Mouse (Mus musculus): Measurements from ENCODE around the gene Slc26a10. TPM values are rescaled to one million over a fixed set of nuclear protein-coding genes. Genes with fewer than 3 reads are reported as not detected.

Gene Slc26a10
- polyA plus RNA-seq, 2 experiments = 1.3 to 1.7 TPM

- DNase-seq (ENCODE audit: low read depth in 3 of 3, low spot score in 3 of 3) (no peak), ATAC-seq (ENCODE audit: insufficient read depth) (no peak)
- H3K4me2 ChIP-seq (ENCODE audit: low read depth) = no peak overlapping the region
- H3K27ac ChIP-seq = peak overlapping the region; percentile 13; the same call in 1 of the 2 replicates
- no peak overlapping the region for H3K9ac ChIP-seq (replicated peaks)
- H3K9me3 ChIP-seq (ENCODE audit: control insufficient read depth, low read length) = no peaks in the 10 kb centered on the region
- TF ChIP-seq CTCF (IDR thresholded peaks at IDR 0.05; ENCODE audit: low read depth) (no peak), EP300 (IDR thresholded peaks at IDR 0.05; ENCODE audit: low read depth) (no peak)
- peaks cover 18 to 39% of the 10 kb centered on the region in 2 experiments for H3K4me1 ChIP-seq (replicated peaks; ENCODE audit: control insufficient read depth in 2 of 2, insufficient read depth in 2 of 2, low read length in 1 of 2)
- WGBS (ENCODE audit: insufficient replicate concordance) = 63% methylated on average over 18 of the region's 18 CpGs
- no peaks in the 10 kb centered on the region for H3K27me3 ChIP-seq (ENCODE audit: control insufficient read depth, insufficient read depth, low read length)
- H3K4me3 ChIP-seq (ENCODE audit: insufficient read depth in 1 of 2, low read depth in 2 of 2, low read length in 2 of 2) = no peak overlapping the region
- H3K36me3 ChIP-seq (replicated peaks; ENCODE audit: control insufficient read depth, insufficient read depth, low read depth) = no peaks in the 10 kb centered on the region
These were observed 41.9 kb downstream of the Slc26a10 start for GRCm38 (mm10) chr10:127138328-127139141.

- Histone ChIP-seq H3K27ac (no peak overlapping the region; the same call in 1 of the 2 replicates), H3K4me3 (ENCODE audit: insufficient read depth in 1 of 2, low read depth in 2 of 2, low read length in 2 of 2) (no peak overlapping the region), H3K4me2 (ENCODE audit: low read depth) (no peak overlapping the region), H3K9ac (replicated peaks) (no peak overlapping the region), H3K4me1 (replicated peaks; ENCODE audit: control insufficient read depth in 2 of 2, insufficient read depth in 2 of 2, low read length in 1 of 2) (peaks cover 18 to 39% of the 10 kb centered on the region in 2 experiments), H3K27me3 (ENCODE audit: control insufficient read depth, insufficient read depth, low read length) (no peaks in the 10 kb centered on the region), H3K9me3 (ENCODE audit: control insufficient read depth, low read length) (no peaks in the 10 kb centered on the region), H3K36me3 (replicated peaks; ENCODE audit: control insufficient read depth, insufficient read depth, low read depth) (no peaks in the 10 kb centered on the region)
- no peak for ATAC-seq (ENCODE audit: insufficient read depth)
- no peak for TF ChIP-seq CTCF (IDR thresholded peaks at IDR 0.05; ENCODE audit: low read depth)
- no peak for TF ChIP-seq EP300 (IDR thresholded peaks at IDR 0.05; ENCODE audit: low read depth)
- DNase-seq (ENCODE audit: low read depth in 3 of 3, low spot score in 3 of 3) = no peak
- 61% methylated on average over 3 of the region's 3 CpGs for WGBS (ENCODE audit: insufficient replicate concordance)
These were observed 42.5 kb downstream of the Slc26a10 start for GRCm38 (mm10) chr10:127137896-127138295.

- H3K4me3 ChIP-seq (ENCODE audit: insufficient read depth in 1 of 2, low read depth in 2 of 2, low read length in 2 of 2) = no peak overlapping the region
- no peaks in the 10 kb centered on the region for H3K36me3 ChIP-seq (replicated peaks; ENCODE audit: control insufficient read depth, insufficient read depth, low read depth)
- DNase-seq (ENCODE audit: low read depth in 3 of 3, low spot score in 3 of 3) (no peak), ATAC-seq (ENCODE audit: insufficient read depth) (no peak)
- H3K4me1 ChIP-seq (replicated peaks; ENCODE audit: control insufficient read depth in 2 of 2, insufficient read depth in 2 of 2, low read length in 1 of 2) = peaks cover 18 to 39% of the 10 kb centered on the region in 2 experiments
- no peaks in the 10 kb centered on the region for H3K27me3 ChIP-seq (ENCODE audit: control insufficient read depth, insufficient read depth, low read length)
- H3K27ac ChIP-seq = no peak overlapping the region
- no peaks in the 10 kb centered on the region for H3K9me3 ChIP-seq (ENCODE audit: control insufficient read depth, low read length)
- TF ChIP-seq EP300 (IDR thresholded peaks at IDR 0.05; ENCODE audit: low read depth) (no peak), CTCF (IDR thresholded peaks at IDR 0.05; ENCODE audit: low read depth) (no peak)
- H3K9ac ChIP-seq (replicated peaks) = no peak overlapping the region
- peak overlapping the region; percentile 47; the same call in 1 of the 2 replicates for H3K4me2 ChIP-seq (ENCODE audit: low read depth)
- 50% methylated on average over 4 of the region's 4 CpGs for WGBS (ENCODE audit: insufficient replicate concordance)
These were observed 43.9 kb downstream of the Slc26a10 start for GRCm38 (mm10) chr10:127136510-127136909.

- no peak overlapping the region; a peak in 1 of 4 replicates for H3K4me3 ChIP-seq (ENCODE audit: insufficient read depth in 1 of 2, low read depth in 2 of 2, low read length in 2 of 2)
- peak overlapping the region; percentile 68 for H3K27ac ChIP-seq
- 16% methylated on average over 7 of the region's 8 CpGs for WGBS (ENCODE audit: insufficient replicate concordance)
- no peaks in the 10 kb centered on the region for H3K9me3 ChIP-seq (ENCODE audit: control insufficient read depth, low read length)
- peak overlapping the region; percentile 47 for H3K4me2 ChIP-seq (ENCODE audit: low read depth)
- TF ChIP-seq CTCF (IDR thresholded peaks at IDR 0.05; ENCODE audit: low read depth) = no peak
- peak; percentile 76 for TF ChIP-seq EP300 (IDR thresholded peaks at IDR 0.05; ENCODE audit: low read depth)
- DNase-seq (ENCODE audit: low read depth in 3 of 3, low spot score in 3 of 3) (peak; percentile 55 to 60 (median 58)), ATAC-seq (ENCODE audit: insufficient read depth) (peak; percentile 88)
- H3K9ac ChIP-seq (replicated peaks) = peak overlapping the region; percentile 18
- H3K4me1 ChIP-seq (replicated peaks; ENCODE audit: control insufficient read depth in 2 of 2, insufficient read depth in 2 of 2, low read length in 1 of 2) = peaks cover 18 to 37% of the 10 kb centered on the region in 2 experiments
- H3K27me3 ChIP-seq (ENCODE audit: control insufficient read depth, insufficient read depth, low read length) = no peaks in the 10 kb centered on the region
- H3K36me3 ChIP-seq (replicated peaks; ENCODE audit: control insufficient read depth, insufficient read depth, low read depth) = no peaks in the 10 kb centered on the region
These were observed 45.2 kb downstream of the Slc26a10 start for GRCm38 (mm10) chr10:127135118-127135836.
